Mouse (Mus musculus) erythroblast, embryonic 14.5 days (primary cell): ENCODE data around the gene Dedd.

Source experiments
- GATA1 ChIP-seq: IDR thresholded peaks from 2 replicates; pipeline ENCODE4 v1.6.1; 2012; ENCODE audit warnings: low read length, inconsistent platforms, mixed read lengths
- TAL1 ChIP-seq: IDR thresholded peaks from 3 replicates; pipeline ENCODE4 v1.6.1; 2012; ENCODE audit warnings: low read length, inconsistent platforms, mixed read lengths

DNA sequence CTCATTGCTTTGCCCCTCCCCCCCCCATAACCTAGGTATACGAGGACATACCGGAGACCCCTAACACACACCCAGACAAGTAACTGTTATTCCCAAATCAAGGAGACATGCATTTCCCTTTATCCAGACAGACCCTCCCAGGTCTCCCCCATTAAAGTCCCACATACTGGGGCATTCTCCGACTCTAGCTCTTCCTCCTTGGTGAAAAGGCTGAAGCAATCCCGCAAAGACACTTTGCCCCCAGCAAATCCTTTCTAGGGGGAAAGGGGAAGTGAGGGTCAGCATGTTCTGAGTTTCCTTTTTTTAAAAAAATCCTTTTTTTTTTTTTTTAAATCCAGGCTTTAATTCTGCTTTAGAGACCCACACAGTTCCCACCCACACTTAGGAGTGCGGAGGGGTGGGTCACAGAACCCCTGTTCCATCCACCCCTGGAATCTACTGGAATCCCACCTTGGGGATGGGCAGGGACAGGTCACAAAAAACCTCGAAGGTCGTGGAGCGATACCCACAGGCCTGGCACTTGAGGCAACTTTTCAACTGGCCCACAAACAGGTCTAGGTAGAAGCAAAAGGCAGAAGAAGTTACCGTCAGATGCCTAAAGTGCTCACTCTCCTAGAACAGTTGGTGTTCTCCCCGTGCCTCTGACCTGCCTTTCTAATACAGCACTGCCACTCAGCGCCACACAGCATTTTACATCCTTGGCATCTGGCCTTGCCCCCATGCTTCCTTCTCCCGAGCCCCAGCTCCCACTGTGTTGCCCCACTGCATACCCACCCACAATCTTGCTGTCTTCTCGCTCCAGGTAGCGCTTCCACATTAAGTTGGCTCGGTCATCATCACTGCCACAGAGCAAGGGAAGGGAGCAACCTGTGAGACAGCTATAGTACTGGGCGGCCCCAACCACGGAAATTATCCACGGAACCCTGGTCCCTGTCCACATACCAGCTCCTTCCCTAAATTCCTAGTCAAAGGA, 45.5 kb upstream of the Dedd start:
- TF ChIP-seq GATA1 = no peak
- no peak for TF ChIP-seq TAL1
